Mouse (Mus musculus) cerebellum, adult 2 months (tissue): ENCODE data around the gene Cd3d.

ENCODE experiments used
- CTCF ChIP-seq: fragments of 200-500 bp; IDR thresholded peaks from 2 replicates; pipeline ENCODE4 v1.5.1; 2011; ENCODE audit warnings: low read depth, mild to moderate bottlenecking, control low read depth, low read length, moderate library complexity, borderline replicate concordance; ENCODE audit not compliant: insufficient read depth
- POLR2A ChIP-seq: fragments of 200-500 bp; IDR thresholded peaks from 2 replicates; pipeline ENCODE4 v1.6.1; 2011; ENCODE audit warnings: low read length, control low read depth, borderline replicate concordance; ENCODE audit not compliant: insufficient read depth

- 0 out of 2 replicates have a peak, but pooled peaks have one; percentile 18 for TF ChIP-seq CTCF
- no peak for TF ChIP-seq POLR2A
Observed at GRCm38 (mm10) chr9:44969450-44969849, 12.1 kb upstream of the Cd3d start.
